Mouse (Mus musculus) testis, postnatal 10 days (tissue): ENCODE data around the gene Golim4.
"Not testable (repeated sequence)": the region's sequence is repeated elsewhere in the genome, so short reads cannot be mapped to it uniquely, and the experiment has no call there.

Source experiments
- DNase-seq: peaks from one replicate; pipeline ENCODE4 v3.0.0; 2021; ENCODE audit warnings: low spot score

Golim4 gene

GRCm38 (mm10) chr3:75956551-75957302, at the start of gene Golim4:
Gene Golim4 (minus strand): TSS chr3:75956949.
- DNase-seq, result peak; percentile 93

- DNase-seq, result no peak
These were observed 48.9 kb upstream of the Golim4 start for GRCm38 (mm10) chr3:76005621-76006020.

- no peak for DNase-seq
These were observed 44.4 kb upstream of the Golim4 start for GRCm38 (mm10) chr3:76001156-76001555.

GRCm38 (mm10) chr3:76000481-76000880, 43.7 kb upstream of the Golim4 start:
- DNase-seq, result no peak

GRCm38 (mm10) chr3:75981031-75981750, 24.4 kb upstream of the Golim4 start:
- not testable (repeated sequence) for DNase-seq

GRCm38 (mm10) chr3:75962784-75963772, 6.3 kb upstream of the Golim4 start:
- not testable (repeated sequence) for DNase-seq

GRCm38 (mm10) chr3:75955661-75956491, 873 bp downstream of the Golim4 start:
- DNase-seq, result peak; percentile 45

GRCm38 (mm10) chr3:75954185-75954584, 2.6 kb downstream of the Golim4 start:
- DNase-seq, result no peak

GRCm38 (mm10) chr3:75952328-75953060, 4.3 kb downstream of the Golim4 start:
- no peak for DNase-seq

- no peak for DNase-seq
These were observed 5.9 kb downstream of the Golim4 start for GRCm38 (mm10) chr3:75950897-75951296.

- DNase-seq, result no peak
These were observed 7.4 kb downstream of the Golim4 start for GRCm38 (mm10) chr3:75949358-75949757.

GRCm38 (mm10) chr3:75948541-75949095, 8.1 kb downstream of the Golim4 start:
- DNase-seq, result no peak

- DNase-seq, result no peak
These were observed 8.7 kb downstream of the Golim4 start for GRCm38 (mm10) chr3:75948003-75948402.

- no peak for DNase-seq
These were observed 14.3 kb downstream of the Golim4 start for GRCm38 (mm10) chr3:75942303-75943060.

GRCm38 (mm10) chr3:75941864-75942263, 14.9 kb downstream of the Golim4 start:
- DNase-seq, result no peak

- DNase-seq, result no peak
These were observed 20.6 kb downstream of the Golim4 start for GRCm38 (mm10) chr3:75936152-75936551.

GRCm38 (mm10) chr3:75930659-75931225, 26.0 kb downstream of the Golim4 start:
- DNase-seq, result no peak

GRCm38 (mm10) chr3:75929926-75930548, 26.7 kb downstream of the Golim4 start:
- no peak for DNase-seq

- no peak for DNase-seq
These were observed 30.4 kb downstream of the Golim4 start for GRCm38 (mm10) chr3:75926327-75926726.
